Mouse (Mus musculus): ENCODE data around the gene Ahnak2. TPM values are rescaled to one million over a fixed set of nuclear protein-coding genes. Genes with fewer than 3 reads are reported as not detected.

The Ahnak2 gene
- polyA plus RNA-seq, 1 experiment = 4.0 TPM

DNA sequence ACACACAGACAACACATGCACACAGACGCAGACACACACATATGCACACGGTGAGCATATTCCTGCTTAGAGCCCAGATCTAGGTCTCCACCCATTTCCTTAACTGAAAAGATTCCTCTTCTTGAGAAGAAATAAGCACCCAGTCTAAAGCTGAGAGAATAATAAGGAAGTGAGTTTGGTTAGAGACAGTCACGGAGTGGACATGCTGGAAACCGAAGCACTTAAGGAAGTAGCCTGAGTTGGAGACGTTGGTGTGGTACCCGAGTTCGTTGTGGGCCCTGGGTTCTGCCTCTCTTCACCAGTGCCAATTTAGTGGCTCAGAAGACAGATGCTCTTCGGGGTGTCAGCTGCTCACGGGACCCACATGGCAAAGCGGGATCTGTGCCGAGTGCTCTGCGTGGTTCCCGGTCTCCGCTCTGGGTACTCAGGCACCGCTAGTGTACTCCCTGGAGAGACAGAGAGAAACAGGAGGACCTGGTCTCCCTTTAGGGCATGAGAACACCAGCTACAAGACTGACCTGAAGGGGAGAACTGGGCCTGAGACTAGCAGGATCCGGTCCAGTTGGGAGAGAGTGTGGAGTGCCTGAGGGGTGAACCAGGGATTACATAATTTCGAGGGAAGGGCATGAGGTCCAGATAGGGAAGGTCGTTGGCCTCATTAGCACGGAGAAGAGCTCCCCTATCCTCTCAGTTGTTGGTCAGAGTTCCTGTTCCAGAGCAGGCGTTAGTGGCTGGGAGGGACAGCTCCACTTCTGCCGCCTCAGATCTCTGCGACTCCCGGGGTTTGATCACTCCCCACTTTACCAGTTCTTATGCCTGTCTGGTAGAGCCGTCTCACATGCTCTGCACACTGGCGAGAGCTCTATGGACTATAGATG, 38.0 kb upstream of the Ahnak2 start:
- no peak overlapping the region for H3K4me3 ChIP-seq (ENCODE audit: control insufficient read depth, insufficient read depth, low read length)
- H3K27ac ChIP-seq (ENCODE audit: control insufficient read depth, insufficient read depth, low read length) = no peak overlapping the region
- no peaks in the 10 kb centered on the region for H3K27me3 ChIP-seq (ENCODE audit: control insufficient read depth, insufficient read depth, low read length)
- no peaks in the 10 kb centered on the region for H3K4me1 ChIP-seq (replicated peaks; ENCODE audit: control insufficient read depth, insufficient read depth, low read length)
- H3K36me3 ChIP-seq (ENCODE audit: control insufficient read depth, insufficient read depth, low read length) = no peaks in the 10 kb centered on the region
- WGBS = 66% methylated on average over 25 of the region's 25 CpGs
- TF ChIP-seq CTCF (IDR thresholded peaks at IDR 0.05; ENCODE audit: borderline replicate concordance, control insufficient read depth, extremely low read depth, insufficient read depth, low read length, poor library complexity) = no peak
- no peak for TF ChIP-seq POLR2A (IDR thresholded peaks at IDR 0.05; ENCODE audit: control insufficient read depth, extremely low read depth, insufficient read depth, low read length, poor library complexity)
- no peak for DNase-seq

DNA sequence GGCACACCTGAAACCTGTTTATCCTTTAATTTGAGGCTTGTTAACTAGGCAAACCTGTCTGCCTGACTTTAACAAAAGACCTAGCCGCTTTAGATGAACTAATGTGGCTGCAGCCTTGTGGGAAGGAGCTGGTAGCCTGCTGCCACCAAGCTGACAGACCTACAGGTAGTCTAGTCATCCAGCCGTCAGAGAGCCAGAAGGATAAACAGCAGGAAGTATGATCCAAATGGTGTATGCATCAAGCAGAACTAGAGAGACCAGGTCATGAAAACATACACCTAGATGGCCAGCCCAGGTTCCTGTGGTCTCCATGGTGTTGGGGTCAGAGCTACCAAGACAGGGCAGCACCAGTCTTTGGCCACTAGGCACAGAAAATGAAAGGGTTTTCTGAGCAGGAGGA, 32.6 kb upstream of the Ahnak2 start:
- H3K4me3 ChIP-seq (ENCODE audit: control insufficient read depth, insufficient read depth, low read length) = no peak overlapping the region
- H3K27ac ChIP-seq (ENCODE audit: control insufficient read depth, insufficient read depth, low read length) = no peak overlapping the region
- H3K27me3 ChIP-seq (ENCODE audit: control insufficient read depth, insufficient read depth, low read length) = no peaks in the 10 kb centered on the region
- TF ChIP-seq CTCF (IDR thresholded peaks at IDR 0.05; ENCODE audit: borderline replicate concordance, control insufficient read depth, extremely low read depth, insufficient read depth, low read length, poor library complexity) (no peak), POLR2A (IDR thresholded peaks at IDR 0.05; ENCODE audit: control insufficient read depth, extremely low read depth, insufficient read depth, low read length, poor library complexity) (no peak)
- DNase-seq = no peak
- H3K4me1 ChIP-seq (replicated peaks; ENCODE audit: control insufficient read depth, insufficient read depth, low read length) = peaks cover 3% of the 10 kb centered on the region
- no peaks in the 10 kb centered on the region for H3K36me3 ChIP-seq (ENCODE audit: control insufficient read depth, insufficient read depth, low read length)
- WGBS = 93% methylated on average over 2 of the region's 2 CpGs

DNA sequence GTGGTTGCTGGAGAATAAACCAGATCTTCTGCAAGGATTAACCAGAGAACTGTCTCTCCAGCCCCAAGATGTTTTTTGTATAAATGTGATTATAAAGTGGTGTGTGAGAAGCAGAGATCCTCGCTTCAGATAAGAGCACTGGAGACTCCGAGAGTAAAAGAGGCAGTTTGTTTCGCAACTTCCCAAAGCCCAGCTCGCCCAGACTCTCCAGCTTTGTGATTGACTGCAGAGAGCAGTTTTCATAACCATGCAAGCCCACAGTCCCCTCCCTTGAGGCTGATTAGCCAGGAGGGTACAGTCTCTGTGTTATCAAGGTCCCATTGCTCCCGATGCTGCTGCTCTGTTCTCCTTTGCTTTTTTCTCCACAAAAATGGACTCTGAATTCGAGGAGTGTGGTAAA, 31.1 kb upstream of the Ahnak2 start:
- WGBS = 21% methylated on average over 6 of the region's 6 CpGs
- no peak for TF ChIP-seq CTCF (IDR thresholded peaks at IDR 0.05; ENCODE audit: borderline replicate concordance, control insufficient read depth, extremely low read depth, insufficient read depth, low read length, poor library complexity)
- TF ChIP-seq POLR2A (IDR thresholded peaks at IDR 0.05; ENCODE audit: control insufficient read depth, extremely low read depth, insufficient read depth, low read length, poor library complexity) = no peak
- DNase-seq = no peak
- Histone ChIP-seq H3K27ac (ENCODE audit: control insufficient read depth, insufficient read depth, low read length) (no peak overlapping the region), H3K4me1 (replicated peaks; ENCODE audit: control insufficient read depth, insufficient read depth, low read length) (peaks cover 3% of the 10 kb centered on the region), H3K36me3 (ENCODE audit: control insufficient read depth, insufficient read depth, low read length) (no peaks in the 10 kb centered on the region), H3K27me3 (ENCODE audit: control insufficient read depth, insufficient read depth, low read length) (no peaks in the 10 kb centered on the region), H3K4me3 (ENCODE audit: control insufficient read depth, insufficient read depth, low read length) (no peak overlapping the region)

DNA sequence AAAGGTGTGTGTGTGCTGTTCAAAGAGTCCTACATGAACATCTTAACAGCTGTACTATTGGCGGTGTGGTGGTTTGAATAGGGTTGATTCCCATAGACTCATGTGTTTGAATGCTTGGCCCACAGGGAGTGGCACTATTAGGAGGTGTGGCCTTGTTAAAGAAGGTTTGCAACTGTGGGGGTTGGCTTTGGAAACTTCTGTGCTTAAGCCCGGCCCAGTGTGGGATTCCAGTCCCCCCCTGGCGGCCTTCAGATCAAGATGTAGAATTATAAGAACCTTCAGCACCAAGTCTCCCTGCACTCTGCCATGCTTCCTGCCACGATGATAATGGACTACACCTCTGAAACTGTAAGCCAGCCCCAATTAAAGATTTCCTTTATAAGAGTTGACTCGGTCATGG, 30.0 kb upstream of the Ahnak2 start:
- peaks cover 10% of the 10 kb centered on the region for H3K4me1 ChIP-seq (replicated peaks; ENCODE audit: control insufficient read depth, insufficient read depth, low read length)
- H3K36me3 ChIP-seq (ENCODE audit: control insufficient read depth, insufficient read depth, low read length) = peaks cover under 1% of the 10 kb centered on the region; the same call in 1 of the 2 replicates
- no peak overlapping the region for H3K27ac ChIP-seq (ENCODE audit: control insufficient read depth, insufficient read depth, low read length)
- 96% methylated on average over 5 of the region's 5 CpGs for WGBS
- H3K27me3 ChIP-seq (ENCODE audit: control insufficient read depth, insufficient read depth, low read length) = no peaks in the 10 kb centered on the region
- no peak overlapping the region for H3K4me3 ChIP-seq (ENCODE audit: control insufficient read depth, insufficient read depth, low read length)
- no peak for TF ChIP-seq CTCF (IDR thresholded peaks at IDR 0.05; ENCODE audit: borderline replicate concordance, control insufficient read depth, extremely low read depth, insufficient read depth, low read length, poor library complexity)
- TF ChIP-seq POLR2A (IDR thresholded peaks at IDR 0.05; ENCODE audit: control insufficient read depth, extremely low read depth, insufficient read depth, low read length, poor library complexity) = no peak
- DNase-seq = no peak

DNA sequence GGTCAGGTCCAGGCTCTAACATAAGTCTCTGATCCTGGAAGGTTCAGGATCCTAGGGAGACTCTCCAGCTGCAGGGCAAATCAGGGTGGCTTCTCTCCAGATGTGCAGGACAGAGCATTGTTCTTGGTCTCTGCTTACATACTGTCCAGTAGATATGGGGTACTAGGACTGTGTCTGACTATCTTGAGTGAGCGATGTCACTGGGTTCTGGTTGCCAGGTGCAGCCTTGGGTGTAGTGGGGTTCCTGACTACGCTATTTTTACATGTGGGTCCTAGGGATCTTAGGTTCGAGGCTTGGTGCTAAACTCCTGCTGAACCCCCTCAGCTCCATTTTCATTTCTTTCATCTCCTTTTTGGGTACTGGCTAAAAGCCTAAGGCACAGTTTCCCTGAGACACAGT, 28.1 kb upstream of the Ahnak2 start:
- WGBS = 59% methylated on average over 3 of the region's 3 CpGs
- no peak overlapping the region for H3K27ac ChIP-seq (ENCODE audit: control insufficient read depth, insufficient read depth, low read length)
- peaks cover 5% of the 10 kb centered on the region; the same call in 1 of the 2 replicates for H3K36me3 ChIP-seq (ENCODE audit: control insufficient read depth, insufficient read depth, low read length)
- no peaks in the 10 kb centered on the region for H3K27me3 ChIP-seq (ENCODE audit: control insufficient read depth, insufficient read depth, low read length)
- TF ChIP-seq POLR2A (IDR thresholded peaks at IDR 0.05; ENCODE audit: control insufficient read depth, extremely low read depth, insufficient read depth, low read length, poor library complexity) (no peak), CTCF (IDR thresholded peaks at IDR 0.05; ENCODE audit: borderline replicate concordance, control insufficient read depth, extremely low read depth, insufficient read depth, low read length, poor library complexity) (no peak)
- peaks cover 21% of the 10 kb centered on the region for H3K4me1 ChIP-seq (replicated peaks; ENCODE audit: control insufficient read depth, insufficient read depth, low read length)
- DNase-seq = no peak
- H3K4me3 ChIP-seq (ENCODE audit: control insufficient read depth, insufficient read depth, low read length) = no peak overlapping the region

DNA sequence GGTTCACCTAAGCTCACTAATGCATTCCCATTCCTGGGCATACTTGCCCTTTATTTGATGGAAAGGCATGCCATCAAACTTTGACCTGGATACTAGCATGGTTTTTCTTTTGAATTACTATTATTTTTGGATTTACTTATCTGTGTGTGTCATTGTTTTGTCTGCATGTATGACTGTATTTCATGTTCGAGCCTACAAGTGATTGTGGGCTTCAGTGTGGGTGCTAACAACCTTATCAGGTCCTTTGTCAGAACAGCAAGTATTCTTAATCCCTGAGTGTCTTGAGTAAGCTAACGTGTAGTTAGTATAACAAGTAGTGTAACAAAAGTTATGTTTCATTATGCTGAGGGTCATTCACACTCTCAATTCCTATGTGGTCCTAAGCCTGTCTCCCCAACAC, 27.7 kb upstream of the Ahnak2 start:
- 27% methylated on average over 2 of the region's 2 CpGs for WGBS
- H3K27me3 ChIP-seq (ENCODE audit: control insufficient read depth, insufficient read depth, low read length) = no peaks in the 10 kb centered on the region
- H3K36me3 ChIP-seq (ENCODE audit: control insufficient read depth, insufficient read depth, low read length) = peaks cover 5% of the 10 kb centered on the region; the same call in 1 of the 2 replicates
- H3K4me3 ChIP-seq (ENCODE audit: control insufficient read depth, insufficient read depth, low read length) = peak overlapping the region; percentile 65
- no peak for TF ChIP-seq CTCF (IDR thresholded peaks at IDR 0.05; ENCODE audit: borderline replicate concordance, control insufficient read depth, extremely low read depth, insufficient read depth, low read length, poor library complexity)
- TF ChIP-seq POLR2A (IDR thresholded peaks at IDR 0.05; ENCODE audit: control insufficient read depth, extremely low read depth, insufficient read depth, low read length, poor library complexity) = no peak
- no peak overlapping the region for H3K27ac ChIP-seq (ENCODE audit: control insufficient read depth, insufficient read depth, low read length)
- H3K4me1 ChIP-seq (replicated peaks; ENCODE audit: control insufficient read depth, insufficient read depth, low read length) = peaks cover 21% of the 10 kb centered on the region
- no peak for DNase-seq

Measured in thymus, adult 2 months (tissue).